Mouse (Mus musculus) retina, postnatal 1 day (tissue): ENCODE data around the gene Tmem45a.

ENCODE experiments used
- DNase-seq: peaks from one replicate; pipeline ENCODE4 v3.0.0-alpha.2; 2012

The Tmem45a gene

GRCm38 (mm10) chr16:56795481-56796139 is 90.4 kb downstream of the Tmem45a start, which contains the start of gene Adgrg7:
Adgrg7 (minus strand) TSS chr16:56795855.
- DNase-seq = peak; percentile 21

GRCm38 (mm10) chr16:56794383-56795144 is 91.4 kb downstream of the Tmem45a start:
- no peak for DNase-seq

DNA sequence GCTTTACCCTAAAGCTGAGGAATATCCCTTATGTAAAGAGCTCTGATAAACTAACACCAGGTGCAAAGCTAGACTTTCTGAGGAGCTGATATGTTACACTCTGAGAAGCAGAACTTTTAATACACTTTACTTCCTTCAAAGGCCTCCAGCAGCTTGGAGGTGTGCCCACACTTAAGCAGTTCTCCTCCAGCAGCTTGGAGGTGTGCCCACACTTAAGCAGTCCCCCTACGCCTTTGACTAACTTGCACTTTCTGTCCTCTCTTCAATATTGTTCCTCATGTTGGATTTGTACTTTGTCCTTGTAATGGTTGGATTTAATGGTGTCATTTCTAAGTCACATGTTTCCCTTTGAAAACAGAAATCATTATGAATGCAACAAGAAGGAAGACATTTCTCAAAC is 92.2 kb downstream of the Tmem45a start:
- DNase-seq = no peak

GRCm38 (mm10) chr16:56785943-56786342 is 100.0 kb downstream of the Tmem45a start:
- no peak for DNase-seq

- peak; percentile 68 for DNase-seq
Measured at GRCm38 (mm10) chr16:56771163-56772105, 114.5 kb downstream of the Tmem45a start.
